Mouse (Mus musculus): ENCODE measurements at regions not wholly inside any gene's neighbourhood (a gene's known extent, or its start where the extent isn't known, plus 50 kb on each side); places are given as distances from the start of the nearest gene placed in this dataset.

DNA sequence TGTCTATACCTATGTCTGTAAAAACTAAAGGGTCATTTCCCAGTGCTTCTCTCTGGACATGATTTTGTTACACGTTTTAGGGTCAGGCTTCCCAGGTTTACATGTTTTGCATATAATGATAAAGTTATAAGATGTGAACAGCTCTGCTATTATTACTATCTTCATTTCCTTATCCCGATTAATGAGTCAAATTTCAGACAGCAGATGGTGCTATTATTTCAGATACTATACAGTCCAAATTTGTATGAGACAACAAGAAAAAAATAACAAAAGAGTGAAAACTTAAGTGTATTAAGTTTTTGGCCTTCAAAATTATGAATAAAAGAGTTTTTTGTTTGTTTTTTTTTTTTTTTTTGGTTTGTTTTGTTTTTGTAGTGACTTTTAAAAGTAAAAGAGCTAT is 922.9 kb upstream of the Ppp6c start:
- DNase-seq, result no peak

DNA sequence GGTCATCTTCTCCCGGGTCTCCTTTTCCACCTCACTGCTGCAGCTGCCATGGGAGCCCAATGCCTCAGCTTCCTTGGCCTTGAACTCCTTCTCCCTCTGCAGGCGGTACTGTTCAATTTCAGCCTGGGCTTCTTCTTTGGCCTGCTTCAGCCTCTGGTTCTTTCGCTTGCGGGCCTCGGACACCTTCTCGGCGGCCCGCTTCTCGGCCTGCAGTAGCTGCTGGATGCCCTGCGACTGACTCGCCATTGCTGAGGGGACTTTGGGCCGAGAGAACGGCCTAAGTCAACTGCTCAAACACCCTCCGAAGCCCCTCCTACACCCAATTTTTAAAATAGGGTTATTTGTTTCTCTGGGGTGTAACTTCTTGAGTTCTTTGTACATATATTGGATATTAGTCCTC is 901.4 kb upstream of the Ppp6c start:
- peak in 1 of 2 experiments; percentile 31 for DNase-seq

DNA sequence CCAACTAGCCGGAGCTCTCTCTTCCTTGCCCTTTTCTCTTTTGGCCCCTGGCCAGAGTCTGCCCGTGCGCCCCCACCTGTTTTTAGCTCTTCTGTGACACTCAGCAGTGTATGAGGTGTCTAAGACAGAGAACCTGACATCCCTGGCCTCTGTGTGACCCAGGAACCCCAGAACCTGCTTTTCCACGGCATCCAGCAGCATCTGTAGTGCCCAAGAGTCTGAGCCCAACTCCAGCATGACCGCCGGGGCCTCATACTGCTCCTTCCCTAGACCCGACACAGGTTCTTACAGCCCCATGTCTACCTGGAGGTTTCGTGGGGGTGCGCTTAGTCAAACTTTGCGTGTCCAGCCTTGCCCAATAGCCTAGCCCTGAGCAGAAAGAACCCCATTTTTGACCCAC is 892.9 kb upstream of the Ppp6c start:
- no peak for DNase-seq

DNA sequence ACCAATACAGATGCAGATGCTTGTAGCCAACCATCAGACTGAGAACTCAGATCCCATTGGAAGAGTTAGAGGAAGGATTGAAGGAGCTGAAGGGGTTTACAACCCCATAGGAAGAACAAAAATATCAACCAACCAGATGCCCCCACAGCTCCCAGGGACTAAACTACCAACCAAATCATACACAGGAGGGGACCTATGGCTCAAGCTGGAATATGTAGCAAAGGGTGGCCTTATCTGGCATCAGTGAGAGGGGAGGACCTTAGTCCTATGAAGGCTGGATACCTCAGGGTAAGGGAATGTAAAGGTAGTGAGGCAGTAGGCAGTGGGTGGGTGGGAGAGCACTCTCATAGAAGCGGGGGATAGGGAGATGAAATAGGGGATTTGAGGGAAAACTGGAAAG is 888.2 kb upstream of the Ppp6c start:
- no peak for DNase-seq
